Mouse (Mus musculus) ovary, adult 18-20 months (tissue): ENCODE measurements around the gene Hspa1b.
"Not testable (repeated sequence)": the region's sequence is repeated elsewhere in the genome, so short reads cannot be mapped to it uniquely, and the experiment has no call there.

Experiments used
- DNase-seq: peaks from one replicate; pipeline ENCODE4 v3.0.0; 2022; ENCODE audit warnings: low spot score, mixed read lengths

Hspa1b gene

DNA sequence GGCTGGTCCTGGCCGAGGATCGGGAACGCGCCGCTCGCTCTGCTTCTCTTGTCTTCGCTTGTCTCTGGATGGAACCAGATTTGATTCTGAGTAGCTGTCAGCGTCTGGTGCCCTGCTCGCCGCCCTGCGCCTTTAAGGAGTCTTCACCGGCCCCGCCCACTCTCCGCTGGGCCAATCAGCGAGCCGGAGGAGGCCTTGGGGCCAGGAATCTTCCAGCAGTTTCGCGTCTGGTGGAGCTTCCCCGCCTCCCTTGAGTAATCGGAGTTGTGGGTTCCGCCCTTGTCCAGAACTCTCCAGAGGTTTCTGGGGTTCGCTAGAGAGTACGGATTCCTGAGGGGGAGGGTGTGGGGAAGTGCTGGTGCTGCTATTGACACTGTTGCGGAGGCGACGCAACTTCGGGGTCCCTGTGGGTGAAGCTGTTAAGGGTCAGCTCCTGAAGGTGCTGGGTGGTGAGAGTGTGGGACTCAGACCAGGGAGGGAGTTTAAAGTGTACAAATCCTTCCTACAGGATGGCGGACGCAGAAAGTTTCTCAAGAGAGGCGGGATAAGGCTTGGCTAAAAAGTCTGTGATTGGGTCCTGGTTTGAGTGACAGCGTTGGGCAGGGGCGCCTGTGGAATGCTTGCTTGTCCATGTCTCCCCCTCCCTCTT, at the start of gene Hspa1b:
Gene Hspa1b (minus strand): TSS at position 109 of the 649 bp plus-strand sequence.
- peak; percentile 84 for DNase-seq

- DNase-seq, result no peak
Measured at GRCm38 (mm10) chr17:35007387-35007991, 48.5 kb upstream of the Hspa1b start.

DNA sequence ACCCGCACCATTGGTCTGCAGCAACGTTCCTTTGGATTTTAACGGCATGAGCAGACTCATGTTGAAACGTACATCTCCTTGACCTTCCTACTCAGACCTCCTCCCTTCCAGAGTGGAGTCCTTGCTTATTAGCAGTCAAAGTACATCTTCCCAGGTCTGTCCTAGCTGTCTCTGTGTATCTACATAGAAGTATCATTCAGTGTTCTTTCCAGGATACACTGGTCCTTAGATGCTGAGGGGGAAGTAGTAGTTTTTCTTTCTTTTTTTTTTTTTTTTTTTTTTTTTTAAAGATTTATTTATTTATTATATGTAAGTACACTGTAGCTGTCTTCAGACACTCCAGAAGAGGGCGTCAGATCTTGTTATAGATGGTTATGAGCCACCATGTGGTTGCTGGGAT, 46.9 kb upstream of the Hspa1b start:
- DNase-seq, result not testable (repeated sequence)

DNA sequence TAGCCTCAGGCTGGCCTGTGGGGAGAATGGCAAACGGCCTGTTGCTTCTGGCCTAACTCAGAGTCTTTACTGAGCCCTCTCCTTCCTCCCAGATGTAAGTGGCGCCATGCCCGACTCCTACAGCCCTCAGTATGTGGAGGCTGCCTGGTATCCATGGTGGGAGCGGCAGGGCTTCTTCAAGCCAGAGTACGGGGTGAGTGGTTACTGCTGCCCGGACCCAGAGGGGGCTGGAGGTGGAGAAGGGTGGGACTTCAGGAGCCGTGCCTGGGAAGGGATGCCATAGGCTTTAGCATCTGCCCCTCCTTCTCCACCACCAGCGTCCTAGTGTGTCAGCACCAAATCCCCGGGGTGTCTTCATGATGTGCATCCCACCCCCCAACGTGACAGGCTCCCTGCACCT, 46.1 kb upstream of the Hspa1b start:
- no peak for DNase-seq

GRCm38 (mm10) chr17:35004075-35004717, 45.2 kb upstream of the Hspa1b start:
- no peak for DNase-seq

GRCm38 (mm10) chr17:35003022-35003838, 44.2 kb upstream of the Hspa1b start:
- DNase-seq, result no peak

DNA sequence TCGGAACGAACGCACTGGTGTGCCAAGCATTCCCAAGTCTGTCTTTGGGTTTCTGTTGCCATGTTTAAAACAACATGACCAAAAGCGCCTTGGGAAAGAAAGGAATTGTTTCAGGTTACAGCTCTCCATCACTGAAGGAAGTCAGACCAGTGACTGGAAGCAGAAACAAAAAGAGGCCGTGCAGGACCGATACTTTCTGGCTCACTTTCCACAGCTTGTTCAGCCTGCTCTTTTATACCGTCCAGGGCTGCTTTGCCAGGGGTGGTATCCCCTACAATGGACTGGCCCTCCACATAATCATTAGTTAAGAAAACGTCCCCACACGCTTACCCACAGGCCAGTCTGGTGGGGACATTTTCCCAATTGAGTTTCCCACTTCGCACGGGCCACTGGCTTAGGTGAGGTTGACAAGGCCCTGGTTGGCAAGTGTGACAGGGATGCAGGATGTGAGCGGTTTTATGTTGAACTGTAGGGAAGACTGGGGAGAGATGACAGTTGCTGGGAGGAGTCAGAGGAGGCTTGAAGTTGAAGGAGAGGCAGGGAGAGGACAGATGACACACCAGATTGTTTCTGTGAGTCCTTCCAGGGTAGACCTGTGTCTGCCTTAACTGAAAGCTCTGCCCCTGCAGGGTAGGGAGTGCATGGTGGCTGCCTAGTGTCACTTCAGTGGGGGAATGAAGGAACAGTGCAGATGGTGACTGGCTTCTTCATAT, 43.3 kb upstream of the Hspa1b start:
- DNase-seq, result no peak

DNA sequence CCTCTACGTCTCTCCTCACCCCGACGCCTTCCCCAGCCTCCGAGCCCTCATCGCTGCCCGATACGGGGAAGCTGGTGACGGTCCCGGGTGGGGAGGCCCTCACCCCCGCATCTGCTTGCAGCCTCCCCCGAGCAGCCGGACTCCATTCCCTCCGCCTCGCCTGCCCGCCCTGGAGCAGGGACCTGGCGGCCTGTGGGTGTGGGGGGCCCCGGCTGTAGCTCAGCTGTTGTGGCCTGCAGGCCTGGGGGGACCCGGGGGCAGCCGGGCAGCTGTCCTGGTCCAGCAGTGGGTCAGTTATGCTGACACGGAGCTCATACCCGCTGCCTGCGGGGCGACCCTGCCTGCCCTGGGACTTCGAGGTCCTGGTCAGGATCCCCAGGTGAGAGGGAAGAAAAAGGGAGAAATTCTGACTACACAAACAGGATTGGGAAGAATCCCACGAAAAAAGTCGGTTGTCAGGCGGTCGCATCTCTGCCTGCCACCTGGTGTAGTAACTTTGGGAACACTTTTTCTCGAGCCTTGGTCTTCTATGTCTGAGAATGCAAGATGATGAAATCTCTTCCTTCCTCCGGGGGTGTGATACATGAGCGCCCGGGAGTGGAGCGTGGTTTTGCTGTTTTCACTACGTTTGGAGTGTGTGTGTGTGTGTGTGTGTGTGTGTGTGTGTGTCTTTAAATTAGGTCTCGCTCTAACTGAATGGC, 42.6 kb upstream of the Hspa1b start:
- DNase-seq, result no peak

DNA sequence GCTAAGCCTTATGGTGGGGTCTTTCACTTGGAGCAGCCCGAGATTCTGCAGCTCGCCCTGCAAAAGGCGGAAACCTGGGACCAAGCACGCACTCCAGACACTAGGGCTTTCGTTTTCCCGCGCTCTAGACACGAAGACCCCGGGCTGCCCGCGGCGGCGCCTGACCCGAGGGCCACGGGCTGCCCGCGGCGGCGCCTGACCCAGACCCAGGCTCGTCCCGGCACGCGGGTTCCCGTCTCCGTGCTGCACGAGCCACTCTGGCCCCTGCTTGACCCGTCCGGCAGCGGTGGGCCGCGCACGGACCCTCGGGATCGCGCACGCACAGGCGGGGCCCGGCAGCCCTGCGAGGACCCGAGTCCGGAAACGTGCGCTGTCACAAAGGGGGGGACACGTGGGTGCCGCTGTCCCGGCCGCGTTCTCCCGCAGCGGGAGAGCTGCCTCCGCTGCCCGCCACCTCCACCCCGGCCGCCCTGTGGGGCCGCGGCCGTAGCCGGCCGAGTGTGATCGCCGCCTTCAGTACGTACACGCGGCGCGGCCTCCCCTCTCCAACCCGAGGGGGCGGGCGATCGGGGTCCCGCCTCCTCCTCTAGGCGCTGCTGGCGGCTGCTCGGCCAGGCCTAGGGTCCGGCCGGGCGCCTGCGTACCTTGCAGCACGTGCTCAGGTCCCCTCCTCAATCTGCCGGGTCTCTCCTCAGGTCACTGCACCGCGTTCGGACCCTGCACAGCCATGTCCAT, 41.8 kb upstream of the Hspa1b start, which contains the start of gene Vars:
Gene Vars (plus strand): TSS at position 271 of the 735 bp plus-strand sequence.
- DNase-seq, result peak; percentile 86

DNA sequence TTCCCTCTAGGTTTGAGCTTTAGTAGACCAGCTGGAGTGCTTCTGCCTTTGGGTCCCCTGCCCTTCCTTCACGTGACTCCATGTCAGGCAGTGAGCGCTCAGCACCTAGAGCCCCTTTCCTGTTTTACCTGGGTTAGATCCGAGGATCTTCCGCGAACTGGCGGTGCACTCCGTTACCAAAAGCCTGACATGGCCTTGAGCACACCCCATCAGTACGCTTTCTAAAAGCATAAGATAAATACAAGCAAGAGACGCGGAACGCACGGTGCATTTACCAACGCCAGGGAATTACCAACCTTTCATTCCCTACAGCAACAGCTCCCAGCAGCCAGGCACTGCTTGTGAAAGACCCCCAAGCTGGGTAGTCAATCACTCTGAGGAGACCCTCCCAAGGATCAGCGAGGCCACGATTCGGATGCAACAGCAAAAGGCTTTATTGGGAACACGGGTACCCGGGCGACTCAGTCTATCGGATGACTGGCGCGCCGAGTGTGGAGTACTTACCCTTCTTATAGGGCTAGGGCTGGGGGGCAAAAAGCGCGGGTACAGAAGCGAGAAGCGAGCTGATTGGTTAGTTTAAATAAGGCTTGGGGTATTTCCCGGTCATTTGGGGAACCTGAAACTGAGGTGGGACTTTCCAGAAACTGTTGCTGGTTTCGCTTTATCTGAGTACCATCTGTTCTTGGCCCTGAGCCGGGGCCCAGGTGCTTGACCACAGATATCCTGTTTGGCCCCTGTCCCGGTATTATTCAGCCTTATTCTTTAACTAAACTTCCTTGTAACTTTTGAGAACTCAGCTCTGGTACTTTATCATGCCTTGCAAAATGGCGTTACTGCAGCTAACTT, 41.1 kb upstream of the Hspa1b start:
- not testable (repeated sequence) for DNase-seq

DNA sequence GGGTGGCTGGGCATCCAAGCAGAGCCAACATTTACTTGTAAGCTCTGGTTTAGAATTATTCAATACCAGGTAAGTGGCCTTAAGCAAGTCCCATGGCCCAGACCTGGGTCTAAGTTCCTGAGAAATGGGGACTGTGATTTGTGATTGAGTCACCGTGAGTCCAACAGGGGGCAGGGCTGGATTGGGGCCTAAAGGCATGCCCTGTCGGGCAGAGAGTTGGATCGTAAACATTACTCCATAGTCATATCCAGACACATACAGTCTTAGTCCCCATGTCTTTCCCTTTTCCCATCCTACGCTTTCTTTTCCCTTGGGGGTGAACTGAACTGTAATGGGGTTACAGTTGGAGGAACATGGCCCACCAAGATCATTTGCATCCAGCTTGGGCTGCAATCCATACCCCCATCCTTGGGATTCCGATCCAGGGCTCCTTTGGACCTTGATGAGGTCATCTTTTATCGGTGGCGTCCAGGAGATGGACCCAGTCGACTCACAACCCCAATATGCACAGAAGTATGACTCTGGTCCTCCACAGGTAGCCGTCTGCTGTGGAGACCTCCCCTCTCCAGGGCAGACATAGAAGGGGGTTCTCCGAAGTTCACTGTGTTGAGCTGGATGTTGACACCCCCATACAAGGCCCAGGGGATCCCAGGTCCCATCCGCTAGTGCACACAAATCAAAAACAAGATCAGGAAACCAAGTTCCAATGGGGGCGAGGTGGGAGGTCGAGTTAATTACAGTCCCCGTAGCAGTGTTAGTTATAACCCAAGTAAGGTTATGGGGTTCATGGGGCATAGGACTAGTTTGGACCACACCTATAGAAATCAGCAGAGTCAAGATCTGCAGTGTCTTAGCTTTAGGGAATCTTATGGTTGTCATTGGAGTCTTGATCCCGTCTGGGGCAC, 39.7 kb upstream of the Hspa1b start:
- no peak for DNase-seq

DNA sequence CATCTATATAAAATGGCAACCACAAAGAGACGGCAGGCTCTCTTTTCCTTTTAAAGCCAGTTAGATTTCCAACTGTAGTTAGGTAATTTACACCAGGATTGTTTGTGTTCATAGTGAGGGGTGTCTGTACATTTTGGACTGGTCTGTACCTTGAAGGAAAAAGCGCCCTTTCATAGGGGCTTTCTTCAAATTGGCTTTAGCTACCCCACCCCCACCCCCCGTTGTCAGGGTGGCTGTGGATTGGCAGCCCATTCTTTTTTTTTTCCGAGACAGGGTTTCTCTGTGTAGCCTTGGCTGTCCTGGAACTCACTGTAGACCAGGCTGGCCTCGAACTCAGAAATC, 38.1 kb upstream of the Hspa1b start:
- no peak for DNase-seq

DNA sequence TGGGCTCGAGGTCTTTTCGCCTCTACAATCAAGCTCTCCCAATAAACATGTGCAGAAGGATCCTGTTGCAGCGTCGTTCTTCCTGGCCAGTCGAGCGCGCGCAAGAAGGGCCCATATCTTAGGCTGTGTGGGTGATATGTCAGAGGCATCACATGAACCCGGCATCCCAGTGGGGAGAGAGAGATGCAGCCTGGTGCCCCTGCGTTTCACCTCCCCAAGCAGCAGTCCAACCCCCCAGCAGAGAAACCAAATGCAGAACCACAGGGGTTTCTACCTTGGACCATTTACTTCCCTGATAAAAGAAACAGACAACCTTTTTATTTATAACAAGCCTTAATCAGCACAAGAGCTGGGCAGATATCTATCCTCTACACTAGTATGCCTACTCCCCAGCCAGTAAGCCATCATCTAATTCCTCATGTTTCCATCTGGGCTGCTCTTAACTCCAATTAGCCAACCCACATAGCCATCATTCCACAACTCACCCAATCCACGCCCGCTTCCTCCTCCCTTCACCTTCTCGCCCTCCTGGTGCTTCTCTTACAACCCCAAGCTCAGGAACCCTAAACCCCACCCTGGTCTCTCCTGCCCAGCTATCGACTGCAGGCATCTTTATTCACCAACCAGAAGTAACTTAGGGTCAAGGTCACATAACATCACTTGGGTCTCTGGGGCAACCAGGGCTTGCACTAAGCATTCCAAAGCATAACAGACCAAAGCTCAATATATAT, 37.5 kb upstream of the Hspa1b start:
- DNase-seq, result no peak

- DNase-seq, result not testable (repeated sequence)
Measured at GRCm38 (mm10) chr17:34995927-34996326, 36.9 kb upstream of the Hspa1b start.

GRCm38 (mm10) chr17:34995192-34995591, 36.2 kb upstream of the Hspa1b start:
- DNase-seq, result not testable (repeated sequence)

GRCm38 (mm10) chr17:34994751-34995150, 35.7 kb upstream of the Hspa1b start:
- DNase-seq, result no peak

DNA sequence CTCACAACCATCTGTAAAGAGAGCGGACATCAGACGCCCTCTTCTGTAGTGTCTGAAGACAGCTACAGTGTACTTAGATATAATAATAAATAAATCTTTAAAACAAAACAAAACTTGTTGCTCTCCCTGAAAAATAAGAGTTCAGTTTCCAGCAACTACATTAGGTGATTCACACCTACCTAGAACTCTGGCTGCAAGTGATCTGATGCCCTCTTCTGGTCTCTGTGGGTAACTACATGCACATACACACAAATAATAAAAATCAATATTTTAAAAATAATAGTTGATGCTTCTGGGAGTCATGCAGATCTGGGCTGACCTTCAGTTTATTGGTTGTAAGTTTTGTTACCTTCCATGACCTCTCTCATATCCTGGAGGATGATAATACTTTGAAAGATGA, 25.2 kb upstream of the Hspa1b start:
- DNase-seq, result no peak

DNA sequence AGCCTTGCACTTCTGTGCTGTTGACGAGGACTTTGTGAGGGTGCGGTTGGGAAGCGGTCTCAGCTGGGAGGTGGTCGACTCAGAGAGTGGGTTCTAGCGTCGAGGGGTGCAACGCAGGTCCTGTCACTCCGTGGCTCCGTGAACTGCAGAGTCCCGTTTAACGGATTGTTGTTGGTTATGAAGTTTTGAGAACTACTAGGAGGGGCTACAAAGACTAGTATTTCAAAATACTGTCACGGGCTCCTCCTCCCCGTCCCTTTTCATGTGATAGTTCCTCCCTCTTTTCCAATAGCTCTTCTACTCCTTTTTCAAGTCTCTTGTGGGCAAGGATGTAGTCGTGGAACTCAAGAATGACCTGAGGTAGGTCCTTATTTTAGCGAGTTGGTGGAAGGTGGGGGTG, 23.3 kb upstream of the Hspa1b start:
- no peak for DNase-seq
